Mouse (Mus musculus): ENCODE data around the gene Ms4a3.

The Ms4a3 gene

GRCm38 (mm10) chr19:11640732-11641131, at the start of gene Ms4a3:
Gene Ms4a3, minus strand, starts transcription at chr19:11640851.
- DNase-seq (ENCODE audit: low spot score in 2 of 2), result no peak

- no peak for DNase-seq (ENCODE audit: low spot score in 2 of 2)
Observed at GRCm38 (mm10) chr19:11661562-11661961, 20.9 kb upstream of the Ms4a3 start.

GRCm38 (mm10) chr19:11660459-11660858, 19.8 kb upstream of the Ms4a3 start, which contains the start of gene Oosp2:
Gene Oosp2, minus strand, starts transcription at chr19:11660559.
- DNase-seq (ENCODE audit: low spot score in 2 of 2), result no peak

- no peak for DNase-seq (ENCODE audit: low spot score in 2 of 2)
Observed at GRCm38 (mm10) chr19:11659142-11659541, 18.5 kb upstream of the Ms4a3 start.

GRCm38 (mm10) chr19:11649564-11649963, 8.9 kb upstream of the Ms4a3 start:
- DNase-seq (ENCODE audit: low spot score in 2 of 2), result no peak

- DNase-seq (ENCODE audit: low spot score in 2 of 2), result no peak
Observed at GRCm38 (mm10) chr19:11646166-11646565, 5.5 kb upstream of the Ms4a3 start.

GRCm38 (mm10) chr19:11639038-11639437, 1.6 kb downstream of the Ms4a3 start:
- DNase-seq (ENCODE audit: low spot score in 2 of 2), result no peak

- no peak for DNase-seq (ENCODE audit: low spot score in 2 of 2)
Observed at GRCm38 (mm10) chr19:11635572-11635971, 5.1 kb downstream of the Ms4a3 start.

- no peak for DNase-seq (ENCODE audit: low spot score in 2 of 2)
Observed at GRCm38 (mm10) chr19:11634330-11634729, 6.3 kb downstream of the Ms4a3 start.

GRCm38 (mm10) chr19:11633732-11634131, 6.9 kb downstream of the Ms4a3 start:
- DNase-seq (ENCODE audit: low spot score in 2 of 2), result no peak

- no peak for DNase-seq (ENCODE audit: low spot score in 2 of 2)
Observed at GRCm38 (mm10) chr19:11625231-11625630, 15.4 kb downstream of the Ms4a3 start.

- DNase-seq (ENCODE audit: low spot score in 2 of 2), result no peak
Observed at GRCm38 (mm10) chr19:11624800-11625199, 15.9 kb downstream of the Ms4a3 start.

- no peak for DNase-seq (ENCODE audit: low spot score in 2 of 2)
Observed at GRCm38 (mm10) chr19:11623551-11623950, 17.1 kb downstream of the Ms4a3 start, which contains the start of gene Ms4a2. Gene Ms4a2, minus strand, starts transcription at chr19:11623719.

- DNase-seq (ENCODE audit: low spot score in 2 of 2), result no peak
Observed at GRCm38 (mm10) chr19:11617983-11618382, 22.7 kb downstream of the Ms4a3 start.

- DNase-seq (ENCODE audit: low spot score in 2 of 2), result no peak
Observed at GRCm38 (mm10) chr19:11614805-11615204, 25.8 kb downstream of the Ms4a3 start.

- DNase-seq (ENCODE audit: low spot score in 2 of 2), result no peak
Observed at GRCm38 (mm10) chr19:11613776-11614443, 26.7 kb downstream of the Ms4a3 start.

- no peak for DNase-seq (ENCODE audit: low spot score in 2 of 2)
Observed at GRCm38 (mm10) chr19:11613084-11613483, 27.6 kb downstream of the Ms4a3 start.

GRCm38 (mm10) chr19:11612293-11612692, 28.4 kb downstream of the Ms4a3 start:
- DNase-seq (ENCODE audit: low spot score in 2 of 2), result no peak

GRCm38 (mm10) chr19:11611541-11611945, 29.1 kb downstream of the Ms4a3 start:
- no peak for DNase-seq (ENCODE audit: low spot score in 2 of 2)

GRCm38 (mm10) chr19:11608172-11608571, 32.5 kb downstream of the Ms4a3 start:
- peak in 1 of 2 experiments; percentile 45 for DNase-seq (ENCODE audit: low spot score in 2 of 2)

- no peak for DNase-seq (ENCODE audit: low spot score in 2 of 2)
Observed at GRCm38 (mm10) chr19:11604603-11605002, 36.0 kb downstream of the Ms4a3 start, which contains the start of gene Ms4a6d. Gene Ms4a6d, minus strand, starts transcription at chr19:11604849.

GRCm38 (mm10) chr19:11602026-11602425, 38.6 kb downstream of the Ms4a3 start:
- peak in 1 of 2 experiments; percentile 15 for DNase-seq (ENCODE audit: low spot score in 2 of 2)

GRCm38 (mm10) chr19:11601349-11601748, 39.3 kb downstream of the Ms4a3 start:
- DNase-seq (ENCODE audit: low spot score in 2 of 2), result no peak
